Mouse (Mus musculus): ENCODE results near the gene Vmp1.

Vmp1 gene

GRCm38 (mm10) chr11:86539716-86540475 lies 143.7 kb downstream of the Vmp1 start:
- in situ Hi-C loops (cut with MboI, MseI): loop anchor here in 1 of 2 experiments (5.0 kb wide), 1 partner anchor 72 kb away; no protein-coding TSS in a partner anchor

GRCm38 (mm10) chr11:86538786-86539185 lies 144.8 kb downstream of the Vmp1 start:
- in situ Hi-C loops (cut with MboI, MseI): loop anchor here in 1 of 2 experiments (5.0 kb wide), 1 partner anchor 74 kb away; no protein-coding TSS in a partner anchor

- in situ Hi-C loops (cut with MboI, MseI): no loop called here
These were observed 149.3 kb downstream of the Vmp1 start for GRCm38 (mm10) chr11:86534201-86534910.
